Mouse (Mus musculus): ENCODE data around the gene Dcaf7. TPM values are rescaled to one million over a fixed set of nuclear protein-coding genes. Genes with fewer than 3 reads are reported as not detected.

The Dcaf7 gene
- total RNA-seq, 2 experiments from 2014 or later = 87.2 to 88.1 TPM

GRCm38 (mm10) chr11:106098223-106098622, 61.6 kb downstream of the Dcaf7 start:
- no peak for DNase-seq (ENCODE audit: low spot score in 2 of 2)

- DNase-seq (ENCODE audit: low spot score in 2 of 2) = no peak
Observed at GRCm38 (mm10) chr11:106102866-106103265, 66.2 kb downstream of the Dcaf7 start.

DNA sequence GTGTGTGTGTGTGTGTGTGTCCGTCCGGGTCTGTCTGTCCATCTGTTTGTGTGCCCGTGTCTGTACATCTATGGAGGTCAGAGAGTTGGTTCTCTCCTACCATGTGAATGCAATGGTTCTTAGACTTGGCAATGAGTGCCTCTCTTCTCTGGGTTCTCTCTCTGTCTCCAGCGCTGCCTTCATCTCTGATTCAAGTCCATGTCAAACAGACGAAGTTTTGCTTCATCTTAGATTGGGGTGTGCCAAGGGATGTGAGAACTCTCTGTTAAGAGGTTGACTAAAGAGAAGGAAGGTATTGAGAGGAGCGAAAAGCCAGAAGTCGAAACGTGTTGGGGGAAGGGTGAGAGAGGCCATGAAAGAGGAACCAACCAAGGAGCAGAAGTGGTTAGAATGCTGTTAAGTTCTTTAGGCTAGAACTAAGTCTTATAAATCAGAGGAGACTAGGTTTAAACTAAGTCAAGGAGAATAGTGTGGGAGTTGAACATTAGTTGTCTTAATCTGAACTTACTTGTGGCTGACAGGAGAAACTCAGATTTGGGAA, 69.4 kb downstream of the Dcaf7 start:
- DNase-seq (ENCODE audit: low spot score in 2 of 2) = no peak

Other genes with a start within 250 kb of the Dcaf7 start
- gene Cyb561, start 83.5 kb upstream of the Dcaf7 start, total RNA-seq (2021) = 100 to 1,000 TPM; 189 to 197 TPM
- gene Ace, start 68.9 kb upstream of the Dcaf7 start, total RNA-seq (2021) = 10 to 100 TPM; 12.3 to 19.9 TPM
- gene Ace3, start 42.2 kb upstream of the Dcaf7 start, total RNA-seq (2021) = not detected
- gene Kcnh6, start 28.7 kb upstream of the Dcaf7 start, total RNA-seq (2021) = under 1 TPM; 0.31 to 0.92 TPM
- gene Taco1, start 29.2 kb downstream of the Dcaf7 start, total RNA-seq (2021) = 10 to 100 TPM; 27.3 to 28.6 TPM
- 10 to 100 TPM; 55.5 to 60.6 TPM for gene Map3k3, start 47.7 kb downstream of the Dcaf7 start, total RNA-seq (2021)
- not detected for gene Gm10840, start 124.0 kb downstream of the Dcaf7 start, total RNA-seq (2021)
- 10 to 100 TPM; 39.8 to 48.2 TPM for gene Limd2, start 124.0 kb downstream of the Dcaf7 start, total RNA-seq (2021)
- gene Strada, start 165.3 kb downstream of the Dcaf7 start, total RNA-seq (2021) = 10 to 100 TPM; 19.3 to 20.1 TPM
- gene Ccdc47, start 179.5 kb downstream of the Dcaf7 start, total RNA-seq (2021) = 10 to 100 TPM; 86.3 to 89.6 TPM
- gene Ddx42, start 180.1 kb downstream of the Dcaf7 start, total RNA-seq (2021) = 10 to 100 TPM; 74.4 to 76.2 TPM
- 10 to 100 TPM; 69.3 to 71.0 TPM for gene Ftsj3, start 219.2 kb downstream of the Dcaf7 start, total RNA-seq (2021)
- 100 to 1,000 TPM; 131 to 138 TPM for gene Psmc5, start 219.3 kb downstream of the Dcaf7 start, total RNA-seq (2021)
- 100 to 1,000 TPM; 104 to 117 TPM for gene Smarcd2, start 236.1 kb downstream of the Dcaf7 start, total RNA-seq (2021)
- gene Tcam1, start 239.8 kb downstream of the Dcaf7 start, total RNA-seq (2021) = under 1 TPM; 0.25 to 0.34 TPM